Mouse (Mus musculus) cortical plate, adult 2 months (tissue): ENCODE results near the gene Tspan9. TPM values are rescaled to one million over a fixed set of nuclear protein-coding genes. Genes with fewer than 3 reads are reported as not detected.

Experiments used
- H3K27ac ChIP-seq: fragments of 200-500 bp; 2 replicates; pipeline ENCODE4 v1.5.1; 2012; ENCODE audit warnings: low read length, control low read depth, inconsistent platforms; ENCODE audit not compliant: insufficient read depth
- H3K4me1 ChIP-seq: fragments of 200-500 bp; 2 replicates; pipeline ENCODE4 v1.6.1; 2011; ENCODE audit warnings: low read length; ENCODE audit not compliant: control insufficient read depth, insufficient read depth
- H3K4me3 ChIP-seq: fragments of 200-500 bp; 2 replicates; pipeline ENCODE4 v1.5.1; 2011; ENCODE audit warnings: mild to moderate bottlenecking, low read length, control low read depth; ENCODE audit not compliant: insufficient read depth
- CTCF ChIP-seq: fragments of 200-500 bp; IDR thresholded peaks from 2 replicates; pipeline ENCODE4 v1.5.1; 2011; ENCODE audit warnings: mild to moderate bottlenecking, control low read depth, low read length; ENCODE audit not compliant: insufficient read depth; ENCODE audit errors: extremely low read depth
- POLR2A ChIP-seq: fragments of 200-500 bp; IDR thresholded peaks from 2 replicates; pipeline ENCODE4 v1.6.1; 2011; ENCODE audit warnings: mild to moderate bottlenecking, low read length, control low read depth; ENCODE audit not compliant: insufficient read depth; ENCODE audit errors: extremely low read depth
- polyA plus RNA-seq: library from polyadenylated mRNA; depleted of rRNA; stranded (reverse); fragments of >200 nt; gene quantifications from 2 replicates; pipeline ENCODE4 v1.2.3, GENCODE M21; 2012

The Tspan9 gene
- polyA plus RNA-seq, 1 experiment: 55.5 TPM

GRCm38 (mm10) chr6:128093856-128094628, 49.4 kb downstream of the Tspan9 start:
- TF ChIP-seq POLR2A (no peak), CTCF (no peak)
- Histone ChIP-seq H3K4me1 (peaks cover 20% of the 10 kb centered on the region), H3K4me3 (0 out of 2 replicates have a peak overlapping the region, but pooled peaks have one; percentile 3), H3K27ac (peak overlapping the region; percentile 62)

- Histone ChIP-seq H3K4me1 (peaks cover 18% of the 10 kb centered on the region), H3K27ac (no peak overlapping the region), H3K4me3 (no peak overlapping the region)
- TF ChIP-seq POLR2A (no peak), CTCF (no peak)
Observed at GRCm38 (mm10) chr6:128092621-128093020, 50.8 kb downstream of the Tspan9 start.

- H3K4me3 ChIP-seq: no peak overlapping the region
- peaks cover 18% of the 10 kb centered on the region for H3K4me1 ChIP-seq
- no peak overlapping the region for H3K27ac ChIP-seq
- TF ChIP-seq CTCF (no peak), POLR2A (no peak)
Observed at GRCm38 (mm10) chr6:128091833-128092166, 51.6 kb downstream of the Tspan9 start.

GRCm38 (mm10) chr6:128090985-128091832, 52.2 kb downstream of the Tspan9 start:
- H3K27ac ChIP-seq: no peak overlapping the region
- no peak overlapping the region for H3K4me3 ChIP-seq
- TF ChIP-seq CTCF (peak; percentile 90), POLR2A (no peak)
- H3K4me1 ChIP-seq: peaks cover 15% of the 10 kb centered on the region

- TF ChIP-seq POLR2A (no peak), CTCF (no peak)
- no peak overlapping the region for H3K4me3 ChIP-seq
- H3K27ac ChIP-seq: no peak overlapping the region
- peaks cover 9% of the 10 kb centered on the region for H3K4me1 ChIP-seq
Observed at GRCm38 (mm10) chr6:128089770-128090702, 53.4 kb downstream of the Tspan9 start.

- Histone ChIP-seq H3K27ac (no peak overlapping the region), H3K4me3 (no peak overlapping the region), H3K4me1 (peaks cover 5% of the 10 kb centered on the region)
- TF ChIP-seq POLR2A (no peak), CTCF (no peak)
Observed at GRCm38 (mm10) chr6:128088746-128089523, 54.5 kb downstream of the Tspan9 start.

GRCm38 (mm10) chr6:128085488-128086066, 57.8 kb downstream of the Tspan9 start:
- Histone ChIP-seq H3K4me3 (no peak overlapping the region), H3K4me1 (peaks cover 3% of the 10 kb centered on the region), H3K27ac (no peak overlapping the region)
- no peak for TF ChIP-seq CTCF
- TF ChIP-seq POLR2A: no peak

- no peak for TF ChIP-seq CTCF
- TF ChIP-seq POLR2A: no peak
- Histone ChIP-seq H3K4me1 (no peaks in the 10 kb centered on the region), H3K4me3 (no peak overlapping the region), H3K27ac (no peak overlapping the region)
Observed at GRCm38 (mm10) chr6:128083305-128083704, 60.1 kb downstream of the Tspan9 start.
